Mouse (Mus musculus) cerebellum, adult 11-12 months (tissue): ENCODE results near the gene Pitpnm2.
A peak's percentile ranks its signal among the peaks of the same experiment; 100 is the strongest.

Experiments
- DNase-seq: peaks from one replicate; pipeline ENCODE4 v3.0.0; 2022

Gene Pitpnm2

GRCm38 (mm10) chr5:124115990-124116845 is 133.3 kb downstream of the Pitpnm2 start, which contains the start of gene Arl6ip4:
Gene Arl6ip4 (plus strand): TSS chr5:124116089.
- peak; percentile 72 for DNase-seq

- no peak for DNase-seq
Measured at GRCm38 (mm10) chr5:124115531-124115930, 134.0 kb downstream of the Pitpnm2 start.

GRCm38 (mm10) chr5:124114276-124115025 is 135.1 kb downstream of the Pitpnm2 start:
- DNase-seq: peak; percentile 64

GRCm38 (mm10) chr5:124113030-124113429 is 136.5 kb downstream of the Pitpnm2 start:
- DNase-seq: peak; percentile 75

GRCm38 (mm10) chr5:124112531-124112930 is 137.0 kb downstream of the Pitpnm2 start:
- no peak for DNase-seq

- peak; percentile 92 for DNase-seq
Measured at GRCm38 (mm10) chr5:124111742-124112497, 137.6 kb downstream of the Pitpnm2 start, which contains the start of gene Ogfod2. Gene Ogfod2 (plus strand): TSS chr5:124112297.

- peak; percentile 62 for DNase-seq
Measured at GRCm38 (mm10) chr5:124111077-124111741, 138.4 kb downstream of the Pitpnm2 start.

- DNase-seq: no peak
Measured at GRCm38 (mm10) chr5:124103552-124103951, 146.0 kb downstream of the Pitpnm2 start.

GRCm38 (mm10) chr5:124103020-124103419 is 146.5 kb downstream of the Pitpnm2 start:
- no peak for DNase-seq

GRCm38 (mm10) chr5:124102326-124102725 is 147.2 kb downstream of the Pitpnm2 start:
- no peak for DNase-seq

- no peak for DNase-seq
Measured at GRCm38 (mm10) chr5:124100128-124101044, 149.2 kb downstream of the Pitpnm2 start.

- DNase-seq: no peak
Measured at GRCm38 (mm10) chr5:124098923-124099322, 150.6 kb downstream of the Pitpnm2 start.

GRCm38 (mm10) chr5:124095596-124096232 is 153.8 kb downstream of the Pitpnm2 start, which contains the start of gene Abcb9:
Gene Abcb9 (minus strand): TSS chr5:124095798.
- DNase-seq: peak; percentile 99

- peak; percentile 76 for DNase-seq
Measured at GRCm38 (mm10) chr5:124095077-124095581, 154.4 kb downstream of the Pitpnm2 start.

GRCm38 (mm10) chr5:124093852-124094604 is 155.5 kb downstream of the Pitpnm2 start:
- peak; percentile 48 for DNase-seq

- peak; percentile 84 for DNase-seq
Measured at GRCm38 (mm10) chr5:124093120-124093794, 156.3 kb downstream of the Pitpnm2 start.

GRCm38 (mm10) chr5:124091951-124092406 is 157.6 kb downstream of the Pitpnm2 start:
- peak; percentile 46 for DNase-seq

- DNase-seq: peak; percentile 20
Measured at GRCm38 (mm10) chr5:124089868-124090267, 159.7 kb downstream of the Pitpnm2 start.

- DNase-seq: peak; percentile 13
Measured at GRCm38 (mm10) chr5:124086876-124087275, 162.7 kb downstream of the Pitpnm2 start.
